Mouse (Mus musculus) limb, embryonic 14.5 days (tissue): ENCODE results near the gene Tmem62. TPM values are rescaled to one million over a fixed set of nuclear protein-coding genes. Genes with fewer than 3 reads are reported as not detected.

Source experiments
- ATAC-seq: fragments of 200-750 bp; cut with Nextera tagmentation; 2 replicates; pipeline ENCODE4 v1.8.0; 2017; ENCODE audit warnings: low read depth, moderate number of reproducible peaks, moderate TSS enrichment; ENCODE audit not compliant: low FRiP score
- DNase-seq: peaks from one replicate; pipeline ENCODE4 v3.0.0-alpha.2; 2015; ENCODE audit warnings: low spot score
- H3K27ac ChIP-seq: fragments of 300-500 bp; sonication (generic); replicated peaks from 2 replicates; pipeline ENCODE4 v1.5.1; 2014; ENCODE audit warnings: low read depth, mild to moderate bottlenecking, low read length, moderate library complexity, mixed read lengths
- H3K27me3 ChIP-seq: fragments of 300-500 bp; sonication (generic); 2 replicates; pipeline ENCODE4 v1.6.1; 2014; ENCODE audit warnings: low read length, mixed read lengths; ENCODE audit not compliant: control insufficient read depth, insufficient read depth
- H3K36me3 ChIP-seq: fragments of 300-500 bp; sonication (generic); 2 replicates; pipeline ENCODE4 v1.6.1; 2014; ENCODE audit warnings: mild to moderate bottlenecking, low read length, moderate library complexity, mixed read lengths; ENCODE audit not compliant: control insufficient read depth, insufficient read depth
- H3K4me1 ChIP-seq: fragments of 300-500 bp; sonication (generic); 2 replicates; pipeline ENCODE4 v1.6.1; 2014; ENCODE audit warnings: antibody characterized with exemption, low read length, mixed read lengths; ENCODE audit not compliant: control insufficient read depth, insufficient read depth
- H3K4me2 ChIP-seq: fragments of 300-500 bp; sonication (generic); replicated peaks from 2 replicates; pipeline ENCODE4 v1.6.1; 2014; ENCODE audit warnings: low read depth, mild to moderate bottlenecking, low read length, moderate library complexity; ENCODE audit not compliant: severe bottlenecking
- H3K4me3 ChIP-seq: fragments of 300-500 bp; sonication (generic); replicated peaks from 2 replicates; pipeline ENCODE4 v1.5.1; 2014; ENCODE audit warnings: low read length
- H3K9ac ChIP-seq: fragments of 300-500 bp; sonication (generic); 2 replicates; pipeline ENCODE4 v1.6.1; 2014; ENCODE audit warnings: mild to moderate bottlenecking, low read depth, low read length, moderate library complexity; ENCODE audit not compliant: severe bottlenecking
- H3K9me3 ChIP-seq: fragments of 300-500 bp; sonication (generic); 2 replicates; pipeline ENCODE4 v1.6.1; 2016; ENCODE audit warnings: low read length; ENCODE audit not compliant: control insufficient read depth
- POLR2A ChIP-seq: fragments of 200-500 bp; IDR thresholded peaks from 2 replicates; pipeline ENCODE4 v1.8.0; 2012; ENCODE audit warnings: inconsistent platforms, mild to moderate bottlenecking, moderate library complexity, borderline replicate concordance; ENCODE audit not compliant: insufficient read depth, insufficient read length; ENCODE audit errors: extremely low read depth
- WGBS: fragments of 180-500 bp; shearing (Covaris S2); extraction: QIAGEN DNeasy Blood & Tissue Kit; methylation state at CpG from one replicate; pipeline ENCODE4 v1.1.7; 2014; 5-methylcytosine and 5-hydroxymethylcytosine counted together
- polyA plus RNA-seq, 2 experiments: library from polyadenylated mRNA; depleted of rRNA in 1 of 2; stranded (reverse) in 1 of 2; unstranded in 1 of 2; fragments of >200 nt; fragmentation: Nextera tagmentation in 1 of 2; extraction: Ambion mirVana in 1 of 2; gene quantifications; 2 replicates each; pipeline versions ENCODE4 v1.2.1 to v1.2.3; 2012 to 2014

Gene Tmem62
- polyA plus RNA-seq (2012; rRNA removed) = 2.9 and 3.0 TPM in 2 replicates
- 1.4 and 1.5 TPM in 2 replicates for polyA plus RNA-seq (2014; fragmentation: Nextera tagmentation; extraction: Ambion mirVana)

GRCm38 (mm10) chr2:120976990-120977925, at the start of gene Tmem62:
Gene Tmem62, plus strand, starts transcription at chr2:120977017.
- Histone ChIP-seq H3K27ac (0 out of 2 replicates have a peak within 1 kb of the TSS, but pooled peaks have one; percentile 38), H3K27me3 (no peaks in the 10 kb centered on the region; the same call in 1 of the 2 replicates), H3K9me3 (no peaks in the 10 kb centered on the region), H3K4me1 (no peaks in the 10 kb centered on the region), H3K4me3 (peak within 1 kb of the TSS; percentile 71), H3K4me2 (peak within 1 kb of the TSS; percentile 97), H3K9ac (peak within 1 kb of the TSS; percentile 77), H3K36me3 (no peaks in the 10 kb centered on the region)
- WGBS = 2% methylated on average over 33 of the region's 71 CpGs
- DNase-seq = peak; percentile 7
- no peak for TF ChIP-seq POLR2A
- peak; percentile 71 for ATAC-seq

- Histone ChIP-seq H3K4me3 (no peak overlapping the region), H3K27me3 (no peaks in the 10 kb centered on the region), H3K4me2 (no peak overlapping the region), H3K36me3 (peaks cover 69% of the 10 kb centered on the region), H3K27ac (no peak overlapping the region), H3K4me1 (no peaks in the 10 kb centered on the region), H3K9me3 (no peaks in the 10 kb centered on the region), H3K9ac (no peak overlapping the region)
- TF ChIP-seq POLR2A = no peak
- ATAC-seq (no peak), DNase-seq (no peak)
- 93% methylated on average over 3 of the region's 3 CpGs for WGBS
Observed at GRCm38 (mm10) chr2:120933038-120933437, 43.8 kb upstream of the Tmem62 start.

GRCm38 (mm10) chr2:120951208-120951607, 25.6 kb upstream of the Tmem62 start:
- TF ChIP-seq POLR2A = no peak
- Histone ChIP-seq H3K4me2 (no peak overlapping the region), H3K36me3 (peaks cover 61% of the 10 kb centered on the region), H3K4me3 (no peak overlapping the region), H3K9ac (no peak overlapping the region), H3K27ac (no peak overlapping the region), H3K27me3 (no peaks in the 10 kb centered on the region), H3K4me1 (no peaks in the 10 kb centered on the region), H3K9me3 (no peaks in the 10 kb centered on the region)
- DNase-seq (no peak), ATAC-seq (no peak)
- WGBS = 88% methylated on average over 5 of the region's 5 CpGs

- DNase-seq (no peak), ATAC-seq (no peak)
- peaks cover 51% of the 10 kb centered on the region for H3K36me3 ChIP-seq
- no peak for TF ChIP-seq POLR2A
- no peaks in the 10 kb centered on the region for H3K4me1 ChIP-seq
- 89% methylated on average over 2 of the region's 2 CpGs for WGBS
- no peaks in the 10 kb centered on the region for H3K27me3 ChIP-seq
- no peak overlapping the region for H3K4me3 ChIP-seq
- H3K4me2 ChIP-seq = no peak overlapping the region
- H3K27ac ChIP-seq = no peak overlapping the region
- no peaks in the 10 kb centered on the region for H3K9me3 ChIP-seq
- no peak overlapping the region for H3K9ac ChIP-seq
Observed at GRCm38 (mm10) chr2:120952176-120952938, 24.5 kb upstream of the Tmem62 start.

GRCm38 (mm10) chr2:120959363-120959762, 17.5 kb upstream of the Tmem62 start:
- Histone ChIP-seq H3K4me2 (no peak overlapping the region), H3K27me3 (no peaks in the 10 kb centered on the region), H3K36me3 (peaks cover 34% of the 10 kb centered on the region), H3K27ac (no peak overlapping the region), H3K4me3 (no peak overlapping the region), H3K4me1 (no peaks in the 10 kb centered on the region), H3K9me3 (no peaks in the 10 kb centered on the region), H3K9ac (no peak overlapping the region)
- 97% methylated on average over 2 of the region's 2 CpGs for WGBS
- TF ChIP-seq POLR2A = no peak
- no peak for ATAC-seq
- DNase-seq = no peak
